Mouse (Mus musculus) liver, postnatal 0 days (tissue): ENCODE data around the gene AI481877. TPM values are rescaled to one million over a fixed set of nuclear protein-coding genes. Genes with fewer than 3 reads are reported as not detected.

ENCODE experiments used
- ATAC-seq: fragments of 200-750 bp; cut with Nextera tagmentation; 2 replicates; pipeline ENCODE4 v1.8.0; 2017; ENCODE audit warnings: mild to moderate bottlenecking, moderate library complexity
- DNase-seq: peaks from one replicate; pipeline ENCODE4 v3.0.0-alpha.2; 2016
- H3K27ac ChIP-seq: fragments of 300-500 bp; sonication (generic); 2 replicates; pipeline ENCODE4 v1.5.1; 2014; ENCODE audit warnings: antibody characterized with exemption, moderate library complexity, mild to moderate bottlenecking, low read depth
- H3K27me3 ChIP-seq: fragments of 300-500 bp; sonication (generic); 2 replicates; pipeline ENCODE4 v1.6.1; 2014; ENCODE audit warnings: low read length, control low read depth, mixed read lengths; ENCODE audit not compliant: insufficient read depth
- H3K36me3 ChIP-seq: fragments of 300-500 bp; sonication (generic); replicated peaks from 2 replicates; pipeline ENCODE4 v1.6.1; 2014; ENCODE audit warnings: mild to moderate bottlenecking, control low read depth, low read length, moderate library complexity, mixed read lengths; ENCODE audit not compliant: insufficient read depth
- H3K4me1 ChIP-seq: fragments of 300-500 bp; sonication (generic); 2 replicates; pipeline ENCODE4 v1.6.1; 2014; ENCODE audit warnings: antibody characterized with exemption, mild to moderate bottlenecking, control low read depth; ENCODE audit not compliant: insufficient read depth
- H3K4me2 ChIP-seq: fragments of 300-500 bp; sonication (generic); 2 replicates; pipeline ENCODE4 v1.6.1; 2014; ENCODE audit warnings: low read depth, mild to moderate bottlenecking, low read length, moderate library complexity, mixed read lengths
- H3K4me3 ChIP-seq: fragments of 300-500 bp; sonication (generic); 2 replicates; pipeline ENCODE4 v1.5.1; 2014; ENCODE audit warnings: low read depth, low read length
- H3K9ac ChIP-seq: fragments of 300-500 bp; sonication (generic); replicated peaks from 2 replicates; pipeline ENCODE4 v1.6.1; 2014; ENCODE audit warnings: mild to moderate bottlenecking, moderate library complexity
- H3K9me3 ChIP-seq: fragments of 300-500 bp; sonication (generic); 2 replicates; pipeline ENCODE4 v1.6.1; 2016; ENCODE audit warnings: mild to moderate bottlenecking, control low read depth, low read length, mixed read lengths
- CTCF ChIP-seq: sonication (generic); IDR thresholded peaks from 2 replicates; pipeline ENCODE4 v1.5.1; 2016; ENCODE audit warnings: antibody characterized with exemption, low read depth
- EP300 ChIP-seq: IDR thresholded peaks from 2 replicates; pipeline ENCODE4 v1.6.1; 2016; ENCODE audit warnings: antibody characterized with exemption, low read depth, mild to moderate bottlenecking
- WGBS: fragments of 180-500 bp; shearing (Covaris S2); extraction: QIAGEN DNeasy Blood & Tissue Kit; methylation state at CpG from one replicate; pipeline ENCODE4 v1.1.7; 2014; ENCODE audit not compliant: insufficient replicate concordance; 5-methylcytosine and 5-hydroxymethylcytosine counted together
- polyA plus RNA-seq: library from polyadenylated mRNA; unstranded; fragments of >200 nt; fragmentation: Nextera tagmentation; extraction: Ambion mirVana; gene quantifications from 2 replicates; pipeline ENCODE4 v1.2.1, GENCODE M21; 2015

AI481877 gene
- polyA plus RNA-seq, 1 experiment from 2014 or later, result not detected

DNA sequence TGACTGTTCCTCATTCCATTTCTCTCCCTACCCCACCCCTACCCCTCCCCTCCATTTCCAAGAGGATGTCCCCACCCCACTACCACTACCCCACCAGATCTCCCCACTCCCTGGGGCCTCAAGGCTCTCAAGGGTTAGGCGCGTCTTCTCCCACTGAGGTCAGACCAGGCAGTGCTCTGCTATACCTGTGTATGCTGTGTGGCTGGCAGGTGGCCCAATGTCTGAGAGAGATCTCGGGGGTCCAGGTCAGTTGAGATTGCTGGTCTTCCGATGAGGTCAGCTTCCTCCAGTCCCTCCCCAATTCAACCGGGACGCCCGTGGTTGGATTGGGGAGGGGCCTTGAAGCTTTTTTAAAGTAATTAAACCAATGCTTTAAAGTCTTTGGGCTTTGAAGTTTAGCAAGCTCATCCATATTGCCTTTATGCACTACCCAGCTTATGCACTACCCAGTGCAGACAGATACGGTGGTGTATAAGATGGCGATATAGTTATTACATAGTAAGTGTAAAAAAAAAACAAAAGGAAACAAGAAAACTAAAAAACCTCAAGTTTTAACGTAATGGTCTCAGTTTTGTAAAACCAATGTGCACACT lies 104.4 kb downstream of the AI481877 start:
- Histone ChIP-seq H3K4me2 (peak overlapping the region; percentile 96), H3K27me3 (no peaks in the 10 kb centered on the region), H3K9me3 (no peaks in the 10 kb centered on the region), H3K4me1 (peaks cover 14% of the 10 kb centered on the region), H3K36me3 (no peaks in the 10 kb centered on the region), H3K4me3 (peak overlapping the region; percentile 78), H3K27ac (no peak overlapping the region), H3K9ac (peak overlapping the region; percentile 79; the same call in 1 of the 2 replicates)
- TF ChIP-seq CTCF (no peak), EP300 (no peak)
- ATAC-seq (no peak), DNase-seq (no peak)
- 78% methylated on average over 10 of the region's 10 CpGs for WGBS

DNA sequence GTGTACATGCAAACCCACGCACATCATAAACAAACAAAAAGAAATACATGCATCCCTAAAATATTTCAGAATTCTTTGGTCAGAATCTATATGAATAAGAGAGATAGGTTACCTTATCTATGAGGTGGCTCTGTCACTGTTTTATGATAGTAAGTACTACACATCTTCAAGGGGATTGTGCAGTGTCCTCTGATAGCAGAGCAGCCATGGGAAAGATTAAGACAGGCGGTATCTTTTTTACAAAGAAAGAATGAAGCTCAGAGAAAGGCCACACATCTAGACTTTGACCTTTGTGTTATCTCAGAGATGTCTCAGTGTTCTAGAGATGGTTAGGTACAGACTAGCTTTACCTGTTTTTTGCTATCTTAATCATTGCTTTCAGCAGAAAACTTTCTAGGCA lies 121.9 kb downstream of the AI481877 start:
- Histone ChIP-seq H3K27me3 (no peaks in the 10 kb centered on the region), H3K4me2 (no peak overlapping the region), H3K4me1 (no peaks in the 10 kb centered on the region), H3K27ac (no peak overlapping the region), H3K9ac (no peak overlapping the region), H3K9me3 (no peaks in the 10 kb centered on the region), H3K36me3 (peaks cover 26% of the 10 kb centered on the region), H3K4me3 (no peak overlapping the region)
- 63% methylated on average over 2 of the region's 2 CpGs for WGBS
- no peak for ATAC-seq
- DNase-seq, result no peak
- TF ChIP-seq CTCF (no peak), EP300 (no peak)

DNA sequence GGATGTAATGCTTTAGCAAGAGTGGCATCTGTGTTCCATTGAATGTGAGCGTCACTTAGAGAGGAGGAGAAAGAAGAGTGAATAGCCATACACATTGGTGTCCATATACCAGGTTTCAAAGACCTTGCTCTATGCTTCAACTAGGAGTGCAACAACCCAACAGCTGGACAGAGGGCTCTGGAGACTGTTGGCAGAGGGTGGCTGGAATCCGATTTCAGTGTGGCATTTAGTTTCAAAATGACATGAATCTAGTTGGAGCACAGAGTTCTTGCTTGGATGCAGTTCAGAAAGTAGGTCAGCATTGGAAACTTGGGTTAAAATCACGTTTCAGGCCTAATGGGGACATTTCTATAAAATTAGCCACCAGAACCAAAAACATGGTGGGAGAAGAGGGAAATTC lies 123.6 kb downstream of the AI481877 start:
- no peaks in the 10 kb centered on the region for H3K9me3 ChIP-seq
- no peak overlapping the region for H3K4me3 ChIP-seq
- H3K36me3 ChIP-seq, result peaks cover 23% of the 10 kb centered on the region
- no peak overlapping the region for H3K27ac ChIP-seq
- no peak for TF ChIP-seq EP300
- TF ChIP-seq CTCF, result no peak
- ATAC-seq (no peak), DNase-seq (no peak)
- H3K27me3 ChIP-seq, result no peaks in the 10 kb centered on the region
- peaks cover 6% of the 10 kb centered on the region for H3K4me1 ChIP-seq
- WGBS, result 80% methylated on average over 3 of the region's 3 CpGs
- no peak overlapping the region for H3K4me2 ChIP-seq
- H3K9ac ChIP-seq, result no peak overlapping the region

DNA sequence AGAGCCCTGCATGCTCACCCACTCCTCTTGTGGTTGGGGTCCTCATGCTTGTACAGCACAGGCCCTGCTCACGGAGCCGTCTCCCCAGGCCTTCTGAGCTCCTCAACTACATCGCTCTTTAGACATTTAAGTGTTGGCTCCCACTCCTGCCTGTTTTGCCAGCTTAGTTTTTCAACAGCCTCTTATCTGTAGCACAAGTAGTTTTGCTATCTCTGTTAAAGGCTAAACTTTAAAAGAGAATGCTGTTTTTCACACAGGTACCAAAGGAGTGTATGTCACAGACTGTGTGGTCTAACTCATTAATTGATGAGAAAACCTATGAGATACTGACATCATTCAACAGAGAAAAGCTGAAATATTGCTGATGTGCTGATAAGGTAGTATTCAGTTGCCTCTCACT lies 127.3 kb downstream of the AI481877 start:
- TF ChIP-seq CTCF (no peak), EP300 (no peak)
- Histone ChIP-seq H3K4me3 (no peak overlapping the region), H3K27ac (no peak overlapping the region), H3K36me3 (0 out of 2 replicates have a peak, but pooled peaks cover 3% of the 10 kb centered on the region), H3K4me1 (peaks cover 29% of the 10 kb centered on the region), H3K9me3 (no peaks in the 10 kb centered on the region), H3K27me3 (no peaks in the 10 kb centered on the region), H3K9ac (no peak overlapping the region), H3K4me2 (no peak overlapping the region)
- no peak for DNase-seq
- WGBS, result 42% methylated on average over 3 of the region's 3 CpGs
- ATAC-seq, result no peak

DNA sequence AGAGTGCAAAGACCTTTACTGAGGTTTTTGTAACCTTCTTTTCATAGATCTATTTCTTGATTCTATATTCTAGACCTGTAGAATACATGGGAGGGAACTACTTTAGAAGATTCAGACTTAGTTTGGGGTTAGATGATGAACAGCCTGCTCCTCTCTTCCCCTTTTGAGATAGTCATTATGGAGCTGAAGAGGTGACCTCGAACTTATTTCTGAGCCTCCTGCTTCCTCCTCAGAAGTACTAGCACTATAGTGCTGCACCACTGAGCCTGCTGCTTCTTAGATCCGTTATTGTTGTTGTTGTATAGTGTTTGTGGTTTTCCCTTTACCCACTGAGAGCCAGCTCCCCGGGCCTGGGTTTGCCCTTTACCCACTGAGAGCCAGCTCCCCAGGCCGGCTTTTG lies 129.1 kb downstream of the AI481877 start:
- H3K4me1 ChIP-seq, result peaks cover 37% of the 10 kb centered on the region
- peak overlapping the region; percentile 14; the same call in 1 of the 2 replicates for H3K27ac ChIP-seq
- no peak overlapping the region for H3K4me2 ChIP-seq
- 28% methylated on average over 4 of the region's 4 CpGs for WGBS
- no peaks in the 10 kb centered on the region for H3K27me3 ChIP-seq
- 0 out of 2 replicates have a peak, but pooled peaks cover 3% of the 10 kb centered on the region for H3K36me3 ChIP-seq
- no peak overlapping the region for H3K4me3 ChIP-seq
- DNase-seq, result no peak
- no peak overlapping the region for H3K9ac ChIP-seq
- no peak for ATAC-seq
- no peaks in the 10 kb centered on the region for H3K9me3 ChIP-seq
- TF ChIP-seq EP300 (no peak), CTCF (no peak)

DNA sequence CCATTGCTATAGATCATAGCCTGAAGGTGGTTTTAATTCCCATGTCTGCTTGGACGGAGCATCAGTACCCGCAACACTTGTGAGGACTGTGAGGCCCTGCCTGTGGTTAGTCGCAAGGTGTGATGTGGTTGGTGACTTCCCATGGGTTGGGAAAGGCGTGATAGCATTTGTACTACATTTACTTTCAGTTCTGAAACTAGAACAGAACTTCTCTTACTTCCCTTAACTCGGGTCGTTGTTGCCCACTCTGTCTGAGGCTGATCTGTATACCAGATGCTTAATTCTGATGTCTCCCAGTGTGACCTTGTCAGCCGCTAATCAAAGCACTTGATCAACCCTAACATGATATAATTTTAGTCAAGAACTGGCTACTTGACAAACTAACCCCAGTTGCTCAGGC lies 129.6 kb downstream of the AI481877 start:
- 0 out of 2 replicates have a peak, but pooled peaks cover 2% of the 10 kb centered on the region for H3K36me3 ChIP-seq
- no peak for ATAC-seq
- H3K27ac ChIP-seq, result no peak overlapping the region
- no peaks in the 10 kb centered on the region for H3K9me3 ChIP-seq
- DNase-seq, result no peak
- TF ChIP-seq CTCF (no peak), EP300 (no peak)
- H3K4me1 ChIP-seq, result peaks cover 42% of the 10 kb centered on the region
- no peak overlapping the region for H3K4me3 ChIP-seq
- H3K27me3 ChIP-seq, result no peaks in the 10 kb centered on the region
- H3K4me2 ChIP-seq, result peak overlapping the region; percentile 18; the same call in 1 of the 2 replicates
- 46% methylated on average over 7 of the region's 7 CpGs for WGBS
- no peak overlapping the region for H3K9ac ChIP-seq

DNA sequence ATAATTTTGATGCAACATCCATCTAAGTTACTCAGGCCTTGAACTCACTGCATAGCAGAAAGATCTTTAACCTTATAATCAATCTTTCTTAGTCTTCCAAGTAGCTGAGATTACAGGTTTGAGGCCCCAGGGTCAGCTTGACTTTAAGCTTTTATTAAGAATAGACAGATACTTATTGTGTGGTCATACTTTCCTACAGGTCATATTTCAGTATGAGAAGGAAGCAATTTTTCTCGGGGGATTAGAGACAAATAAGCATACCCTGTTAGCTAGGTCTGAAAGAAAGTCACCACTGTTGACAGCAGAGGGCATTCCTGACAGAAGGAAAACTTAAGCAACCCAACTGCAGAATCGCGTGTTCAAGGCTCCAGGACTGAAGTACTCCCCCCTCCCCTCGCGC lies 130.8 kb downstream of the AI481877 start:
- no peak for DNase-seq
- Histone ChIP-seq H3K4me1 (peaks cover 48% of the 10 kb centered on the region), H3K9me3 (no peaks in the 10 kb centered on the region), H3K4me3 (no peak overlapping the region), H3K36me3 (no peaks in the 10 kb centered on the region), H3K27ac (no peak overlapping the region), H3K27me3 (no peaks in the 10 kb centered on the region), H3K4me2 (no peak overlapping the region), H3K9ac (no peak overlapping the region)
- TF ChIP-seq CTCF (no peak), EP300 (no peak)
- no peak for ATAC-seq
- WGBS, result 80% methylated on average over 5 of the region's 5 CpGs
